Mouse (Mus musculus) cerebellum, adult (tissue): Measurements from ENCODE around the gene Cisd1.

ENCODE experiments used
- ATAC-seq: cut with Nextera tagmentation; 2 replicates; pipeline ENCODE4 v1.9.2; 2017; ENCODE audit warnings: mild to moderate bottlenecking, moderate library complexity, mixed read lengths; ENCODE audit not compliant: insufficient number of reproducible peaks, low FRiP score, low TSS enrichment

Gene Cisd1

DNA sequence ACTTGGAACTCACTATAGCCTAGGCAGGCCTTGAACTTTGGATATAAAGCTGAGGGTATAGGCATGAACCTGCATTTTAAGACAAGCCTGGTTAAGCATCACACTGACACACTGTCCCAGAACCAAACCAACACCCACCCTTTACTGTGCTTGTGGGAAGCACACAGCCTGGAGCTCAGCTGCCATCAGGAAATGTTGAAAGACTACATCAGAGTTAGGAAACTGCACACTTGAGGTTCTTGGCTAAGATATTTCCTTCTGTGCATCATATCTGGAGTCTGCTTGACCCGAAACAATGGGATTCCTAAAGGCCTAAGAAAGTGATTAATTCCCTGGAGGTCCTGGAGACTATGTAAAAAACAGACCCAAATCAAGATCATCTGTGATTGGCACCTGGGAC lies 4.5 kb upstream of the Cisd1 start:
- ATAC-seq = no peak

DNA sequence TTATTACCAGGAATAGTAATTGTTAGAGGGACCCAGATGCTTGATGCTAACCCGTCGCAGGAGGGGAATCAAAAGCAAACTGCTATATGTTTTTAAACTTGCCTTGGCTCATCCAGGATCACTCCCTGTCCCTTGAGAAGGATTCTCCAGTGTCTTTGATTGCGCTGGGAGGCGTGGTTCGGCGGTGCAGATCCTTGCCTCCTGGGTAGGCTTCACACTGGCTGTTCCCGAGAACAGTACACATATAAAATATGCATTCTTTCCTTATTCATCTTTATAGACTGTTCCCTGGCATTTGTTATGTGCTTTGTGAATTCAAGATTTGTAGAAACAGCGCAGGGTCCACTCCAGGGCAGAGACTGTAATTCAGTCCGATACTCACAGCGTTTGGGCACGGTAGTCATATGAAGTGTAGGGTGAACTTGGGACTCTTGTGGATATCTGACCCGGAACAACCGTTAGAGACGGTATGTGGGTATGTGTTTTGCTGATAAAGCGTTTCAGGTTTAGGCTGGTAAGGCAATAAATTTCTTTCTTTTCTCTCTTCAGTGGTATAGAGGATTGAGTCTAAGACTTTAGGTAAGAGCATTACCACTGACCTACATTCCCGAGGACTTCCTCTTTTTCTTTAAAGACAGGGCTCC lies 4.0 kb upstream of the Cisd1 start:
- no peak for ATAC-seq

DNA sequence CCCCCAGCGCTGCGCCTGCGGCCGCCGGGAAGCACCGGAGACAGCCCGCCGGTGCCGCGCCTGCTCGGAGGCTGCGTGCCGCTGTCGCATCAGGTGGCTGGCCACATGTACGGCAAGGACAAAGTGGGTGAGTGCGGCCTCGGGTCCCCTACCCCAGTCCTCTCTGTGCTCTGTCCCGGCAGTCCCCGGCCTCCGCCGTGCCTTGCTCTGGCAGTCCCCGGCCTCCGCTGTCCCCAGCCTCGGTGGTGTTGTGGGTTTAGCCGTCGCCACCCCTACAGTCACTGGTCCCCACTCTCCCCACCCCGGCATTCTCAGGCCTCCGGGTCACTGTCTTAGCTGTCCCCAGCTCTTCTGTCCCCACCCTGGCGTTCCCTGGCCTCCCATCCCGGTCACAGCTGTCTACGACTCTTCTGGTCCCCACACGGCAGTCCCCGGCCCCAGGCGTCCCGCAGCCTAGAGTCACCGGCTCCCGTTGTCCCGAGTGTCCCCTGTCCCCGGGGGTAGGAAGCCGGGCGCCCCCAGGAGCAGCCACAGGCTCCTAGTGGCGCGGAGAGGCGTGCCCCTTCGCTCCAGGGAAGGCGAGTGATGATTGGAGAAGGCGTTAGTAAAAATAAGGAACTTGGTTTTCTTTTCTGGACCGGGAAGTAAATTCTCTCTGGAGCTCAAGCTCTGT lies 3.3 kb upstream of the Cisd1 start:
- ATAC-seq = peak; percentile 2; the same call in 1 of the 2 replicates

DNA sequence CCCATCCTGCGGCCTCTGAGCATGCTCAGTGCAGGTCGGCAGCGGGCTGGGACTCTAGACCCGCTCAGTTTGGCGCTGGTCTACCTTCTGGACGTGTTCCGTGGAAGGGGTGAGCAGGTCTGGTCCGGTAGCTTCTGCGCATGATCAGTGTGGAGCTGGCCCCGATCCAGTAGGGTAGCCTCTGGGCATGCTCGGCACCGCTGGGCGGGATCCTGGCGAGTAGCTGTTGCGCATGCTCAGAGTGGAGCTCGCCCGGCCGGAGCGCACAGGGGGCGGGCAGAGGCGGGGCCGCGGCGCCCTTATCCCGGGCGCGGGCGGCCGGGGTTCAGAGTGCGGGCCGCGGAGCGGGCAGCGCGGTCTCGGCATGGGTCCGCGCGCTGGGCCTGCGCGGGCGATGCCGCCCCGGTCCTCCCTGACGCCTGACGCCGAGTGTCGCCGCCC lies 2.8 kb upstream of the Cisd1 start, which contains the start of gene Ipmk:
Gene Ipmk, plus strand, starts transcription at position 255 of the 441 bp plus-strand sequence.
- peak; percentile 80 for ATAC-seq

DNA sequence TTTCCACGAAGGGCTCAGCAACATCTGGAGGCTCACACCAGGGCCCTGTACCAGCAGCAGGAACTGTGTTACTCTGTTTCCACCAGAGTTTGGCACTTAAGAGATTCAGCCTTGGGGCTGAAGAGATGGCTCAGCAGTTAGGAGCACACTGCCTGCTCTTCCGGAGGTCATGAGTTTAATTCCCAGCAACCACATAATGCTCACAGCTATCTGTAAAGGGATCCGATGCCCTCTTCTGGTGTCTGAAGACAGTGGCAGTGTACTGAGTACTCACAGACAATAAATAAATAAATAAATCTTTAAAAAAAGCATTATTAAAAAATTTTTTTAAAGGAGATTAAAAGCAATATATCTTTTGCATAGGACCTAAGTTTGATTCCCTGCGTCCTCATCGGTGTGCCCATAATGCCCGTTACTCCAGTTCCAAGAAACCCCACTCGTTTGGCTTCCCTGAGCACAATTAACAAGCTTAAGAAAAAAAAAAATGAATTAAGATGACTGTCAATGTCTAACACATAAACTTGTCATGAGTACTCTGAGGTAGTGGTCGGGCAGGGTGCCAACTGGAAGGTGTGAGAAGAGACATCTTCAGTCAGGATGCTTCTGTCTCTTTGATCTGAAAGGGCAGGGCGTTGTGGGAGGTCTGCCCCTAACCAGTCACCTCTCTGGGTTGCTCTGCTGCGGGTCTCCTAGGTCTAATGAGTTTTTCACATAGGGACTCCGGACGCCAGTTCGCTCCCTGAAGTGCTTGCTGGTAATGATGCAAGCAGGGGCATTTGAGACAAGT lies 2.2 kb upstream of the Cisd1 start:
- ATAC-seq = no peak

DNA sequence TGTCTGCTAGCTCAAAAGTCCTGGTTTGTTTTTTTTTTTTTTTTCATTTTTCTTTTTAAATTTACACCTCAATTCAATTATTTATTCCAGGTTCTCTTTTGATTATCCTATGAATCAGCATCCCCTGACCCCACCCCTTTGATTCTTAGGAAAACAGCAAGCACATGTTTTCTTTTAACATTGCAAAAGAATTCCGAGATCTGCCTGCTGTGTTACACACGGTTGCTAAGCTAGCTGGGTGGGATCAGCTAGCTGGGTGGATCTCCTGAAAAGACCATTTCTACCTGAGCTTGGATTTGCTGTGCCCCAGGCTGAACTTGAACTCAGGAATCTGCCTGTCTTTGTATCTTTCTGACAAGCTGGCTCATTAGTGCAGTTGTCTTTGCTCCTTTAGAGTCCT lies 1.4 kb upstream of the Cisd1 start:
- ATAC-seq = no peak

DNA sequence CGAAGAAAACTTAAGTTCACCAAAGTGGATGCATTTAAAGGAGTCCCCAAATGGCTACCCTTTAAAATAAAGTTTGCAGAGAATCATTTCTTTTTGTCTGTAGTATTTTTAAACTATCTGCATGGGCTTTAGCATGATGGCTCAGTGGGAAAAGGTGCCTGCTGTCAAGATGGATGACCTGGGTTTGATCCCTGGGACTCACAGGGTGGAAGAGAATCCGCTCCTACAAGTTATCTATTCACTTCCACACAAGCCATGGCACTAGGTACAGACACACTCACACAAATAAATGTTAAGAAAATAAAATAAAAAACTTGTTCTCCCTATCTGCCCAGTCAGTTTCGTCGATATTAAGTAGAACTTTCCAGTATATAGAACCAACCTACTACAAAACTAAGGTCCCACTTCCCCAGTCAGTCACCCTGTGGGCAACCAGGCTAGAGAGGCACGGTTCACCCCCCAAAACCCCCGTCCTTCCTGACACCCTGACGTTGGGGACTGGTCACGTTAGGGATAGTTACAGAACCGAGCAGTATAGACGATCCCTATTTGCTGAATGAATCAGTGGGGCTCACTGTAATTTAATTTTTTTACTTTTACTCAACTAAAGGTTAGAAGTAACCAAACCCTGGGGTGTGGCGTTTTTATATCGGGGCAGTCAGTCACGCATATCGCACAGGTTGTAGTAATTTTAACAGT lies 1.0 kb downstream of the Cisd1 start:
- no peak for ATAC-seq

DNA sequence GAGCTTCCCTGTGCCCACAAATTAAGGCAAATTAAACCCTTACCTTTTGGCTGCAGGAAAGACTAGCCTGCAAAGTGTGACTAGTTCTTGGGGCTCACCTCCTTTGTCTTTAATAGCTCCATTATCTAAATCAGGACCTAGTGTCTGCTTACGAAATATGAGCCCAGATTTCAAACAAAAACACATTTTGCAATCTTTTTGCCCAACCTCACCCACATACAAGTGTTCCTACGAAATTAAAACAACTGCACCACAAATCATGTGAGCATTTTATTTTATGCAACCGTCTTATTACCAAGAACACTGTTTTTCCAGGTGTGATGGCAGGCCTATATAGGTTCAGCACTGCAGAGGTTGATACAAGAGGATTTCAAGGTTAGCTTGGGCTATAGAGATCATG lies 1.6 kb downstream of the Cisd1 start:
- no peak for ATAC-seq

DNA sequence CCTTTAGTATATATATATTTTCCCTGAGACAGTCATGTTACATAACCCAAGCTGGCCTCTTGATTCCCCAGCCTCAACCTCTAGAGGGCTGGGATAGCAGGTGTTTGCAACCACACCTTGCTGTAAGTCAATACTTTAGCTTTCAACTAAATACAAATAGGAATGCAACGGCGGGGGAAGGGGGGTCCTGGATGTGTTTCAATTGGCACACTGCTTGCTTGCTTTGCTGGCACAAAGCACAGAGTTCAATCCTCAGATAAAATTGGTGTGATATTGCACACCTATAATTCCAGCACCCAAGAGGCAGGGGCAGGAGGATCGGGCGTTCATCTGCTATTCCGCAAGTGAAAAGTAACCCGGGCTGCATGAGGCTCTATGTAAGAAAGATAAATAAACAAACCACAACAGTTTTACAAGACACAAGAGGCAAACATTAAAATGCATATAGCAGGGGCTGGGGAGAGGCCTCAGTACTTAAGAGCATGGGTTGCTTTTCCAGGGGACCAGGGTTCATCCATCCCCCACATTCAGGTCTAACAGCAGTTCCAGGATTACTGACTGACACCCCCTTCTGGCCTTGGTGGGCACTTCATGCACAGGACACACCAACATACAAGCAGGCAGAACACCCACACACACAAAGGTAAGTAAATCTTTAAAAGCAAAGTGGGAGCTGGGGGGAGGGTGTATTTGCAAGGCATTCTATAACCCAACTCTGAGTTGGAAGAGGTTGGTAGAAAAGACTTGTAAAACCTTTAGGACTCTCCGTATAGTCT lies 2.5 kb downstream of the Cisd1 start:
- ATAC-seq = no peak

DNA sequence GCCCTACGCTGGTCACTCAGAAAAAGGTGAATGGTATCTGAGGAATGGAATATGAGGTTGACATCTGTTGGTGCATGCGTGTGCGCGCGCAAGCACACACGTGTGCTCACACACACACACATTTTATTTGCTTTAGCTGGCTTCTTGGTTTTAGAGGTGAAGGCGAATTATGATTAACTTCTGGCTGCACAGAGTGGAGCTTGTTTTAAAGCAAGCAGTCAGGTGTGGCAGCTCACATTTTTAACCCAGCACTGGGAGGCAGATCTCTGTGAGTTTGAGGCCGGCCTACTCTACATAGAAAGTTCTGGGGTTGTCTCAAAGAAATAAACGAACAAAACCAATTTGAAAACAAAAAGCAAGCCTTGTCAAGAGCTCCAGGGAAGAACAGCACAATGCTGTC lies 3.5 kb downstream of the Cisd1 start:
- no peak for ATAC-seq

DNA sequence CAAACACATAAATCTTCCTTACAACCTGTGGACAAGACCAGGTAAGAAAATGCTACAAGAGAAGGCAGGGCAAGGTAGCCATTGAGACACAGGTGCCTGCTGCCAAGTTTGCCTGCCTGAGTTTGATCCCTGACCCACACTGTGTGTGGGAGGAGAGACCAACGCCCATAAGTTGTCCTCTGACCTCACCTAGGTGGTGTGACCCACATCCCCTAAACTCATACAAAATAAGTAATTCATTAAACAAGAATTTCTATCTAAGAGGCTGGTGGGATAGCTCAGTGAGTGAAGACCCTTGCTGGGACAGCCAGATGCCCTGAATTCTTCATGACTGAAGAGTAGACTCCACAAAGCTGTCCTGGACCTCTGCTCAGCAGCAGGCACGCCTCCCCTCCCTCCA lies 4.6 kb downstream of the Cisd1 start:
- ATAC-seq = no peak

DNA sequence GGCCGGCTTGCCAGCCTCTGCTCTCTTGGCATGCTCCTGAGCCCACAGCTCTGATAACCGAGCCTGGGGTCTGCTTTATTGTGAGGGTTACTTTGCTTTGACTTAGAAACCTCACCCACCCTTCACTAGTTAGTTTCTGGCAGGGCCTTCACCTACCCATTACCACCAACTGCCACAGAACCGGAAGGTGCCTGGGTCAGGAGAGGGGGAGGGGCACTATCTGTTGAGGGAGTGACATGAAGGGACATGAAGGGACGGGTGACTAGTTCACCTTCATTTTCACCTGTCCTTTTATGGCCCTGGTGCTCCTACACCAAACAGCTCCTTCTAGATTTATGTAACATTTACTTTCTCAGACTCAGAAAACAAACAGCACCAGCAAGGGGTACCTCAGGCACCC lies 5.3 kb downstream of the Cisd1 start:
- ATAC-seq = no peak

DNA sequence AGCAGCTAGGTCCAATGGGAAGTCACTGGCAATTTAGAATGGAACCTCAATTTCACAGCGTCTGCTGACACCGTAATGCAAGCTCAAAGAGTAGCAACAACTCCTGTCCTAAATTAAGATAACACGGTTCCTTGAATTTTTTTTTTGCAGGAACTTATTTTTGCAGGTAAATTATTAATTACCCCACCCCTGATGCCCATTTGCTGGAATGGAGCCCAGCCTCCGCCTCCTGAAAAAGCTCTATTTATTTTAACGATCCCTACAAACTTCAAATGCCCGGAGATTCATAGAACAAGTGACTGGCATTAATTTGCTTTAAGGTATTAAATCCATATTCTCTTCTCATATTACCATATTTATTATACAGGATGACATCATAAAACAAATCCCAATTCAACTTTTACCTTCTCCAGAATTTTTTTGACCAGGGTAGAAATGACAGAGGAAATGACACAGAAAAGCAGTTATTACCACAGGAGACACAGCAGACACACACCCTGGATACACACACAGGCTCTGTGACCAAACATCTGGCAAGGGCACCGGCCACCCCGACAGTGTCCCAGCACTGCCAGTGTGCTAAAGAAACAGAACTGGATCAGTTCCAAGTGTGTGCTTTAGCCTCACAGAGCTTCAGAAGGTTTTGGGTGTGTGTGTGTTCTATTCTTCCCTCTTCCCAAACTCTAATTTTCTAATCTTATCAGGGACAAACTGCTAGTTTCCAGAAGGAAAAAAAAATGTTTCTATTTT lies 6.4 kb downstream of the Cisd1 start:
- ATAC-seq = no peak

DNA sequence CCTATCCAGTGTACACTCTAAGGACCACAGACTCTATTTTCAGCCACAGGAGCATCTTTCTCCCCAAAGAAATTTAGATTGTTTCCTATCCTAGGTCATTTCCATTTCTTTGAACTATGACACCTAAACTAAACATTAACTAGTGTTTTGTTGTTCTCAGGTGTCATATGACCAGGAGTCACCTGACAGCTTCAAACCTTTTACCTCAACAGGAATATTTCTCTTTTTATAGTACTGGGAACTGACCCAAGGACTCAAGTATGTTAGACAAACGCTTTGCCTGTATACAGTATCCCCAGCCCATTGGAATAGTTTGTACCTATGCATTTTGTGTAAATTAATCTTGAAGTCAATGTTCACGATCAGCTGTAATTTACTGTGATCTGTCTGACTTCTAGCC lies 7.0 kb downstream of the Cisd1 start:
- no peak for ATAC-seq

DNA sequence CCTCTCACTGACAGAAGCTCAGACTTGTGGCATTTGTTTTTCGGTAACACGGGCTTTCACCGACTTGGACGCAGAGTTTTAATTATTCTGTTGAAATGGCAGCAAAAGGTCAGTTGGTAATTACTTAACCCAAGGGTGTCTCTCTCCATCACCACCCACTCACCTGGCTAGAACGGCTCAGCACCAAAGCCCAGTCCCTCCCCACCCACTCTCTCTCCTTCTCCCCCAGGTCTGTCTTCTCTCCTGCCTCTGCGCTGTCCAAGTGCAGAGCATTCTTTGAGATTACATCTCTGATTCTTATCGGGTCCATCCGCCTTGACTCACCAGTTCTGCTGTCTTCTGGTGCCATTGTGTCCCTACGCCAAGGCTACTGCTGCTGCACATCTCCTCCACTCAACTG lies 11.9 kb downstream of the Cisd1 start:
- ATAC-seq = no peak

DNA sequence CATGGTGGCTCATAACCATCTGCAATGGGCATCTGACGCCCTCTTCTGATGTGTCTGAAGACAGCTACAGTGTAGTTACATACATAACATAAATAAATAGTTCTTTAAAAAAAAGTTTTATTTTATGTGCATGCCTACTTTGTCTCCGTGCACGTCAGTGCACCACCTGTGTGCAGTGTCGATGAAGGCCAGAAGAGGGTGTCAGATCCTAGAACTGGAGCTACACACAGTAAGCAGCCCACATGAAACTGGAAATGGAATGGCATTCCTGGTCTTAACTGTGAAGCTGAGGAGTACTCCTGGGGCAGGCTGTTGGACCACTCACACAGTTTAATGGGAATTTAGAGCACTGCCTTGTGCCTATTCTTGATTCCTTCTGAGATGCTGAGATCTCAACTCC lies 12.4 kb downstream of the Cisd1 start:
- ATAC-seq = no peak

DNA sequence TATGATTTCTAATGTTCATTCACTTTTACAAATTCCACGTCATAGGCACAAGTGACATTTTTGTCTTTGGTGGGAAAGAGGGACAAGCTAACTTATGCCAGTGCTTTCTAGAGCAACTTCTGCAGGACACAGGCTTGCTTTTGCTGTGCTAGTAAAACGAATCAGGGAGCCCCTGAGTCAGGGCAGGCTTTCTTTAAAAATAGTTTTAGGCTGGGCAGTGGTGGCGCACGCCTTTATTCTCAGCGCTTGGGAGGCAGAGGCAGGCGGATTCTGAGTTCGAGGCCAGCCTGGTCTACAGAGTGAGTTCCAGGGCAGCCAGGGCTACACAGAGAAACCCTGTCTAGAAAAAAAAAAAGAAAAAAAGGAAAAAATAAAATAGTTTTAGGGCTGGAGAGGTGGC lies 12.8 kb downstream of the Cisd1 start:
- no peak for ATAC-seq

DNA sequence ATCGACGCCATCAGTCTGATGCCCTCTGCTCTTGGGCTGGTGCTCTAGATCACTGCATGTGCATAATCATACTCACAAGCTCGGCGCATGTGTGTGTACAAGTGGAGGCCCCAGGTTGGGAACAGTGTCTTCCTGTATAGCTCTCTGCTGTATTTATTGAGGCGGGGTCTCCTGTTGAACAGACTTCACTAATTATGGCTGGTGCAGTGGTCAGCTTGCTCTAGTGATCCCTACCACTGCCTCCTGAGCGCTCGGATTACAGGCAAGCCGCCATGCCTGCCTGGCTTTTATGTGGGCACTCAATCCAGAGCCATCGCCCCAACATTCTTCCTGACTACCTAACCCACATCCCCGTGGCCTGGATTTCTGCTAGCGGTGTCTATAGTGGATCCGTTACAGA lies 14.7 kb downstream of the Cisd1 start:
- no peak for ATAC-seq

DNA sequence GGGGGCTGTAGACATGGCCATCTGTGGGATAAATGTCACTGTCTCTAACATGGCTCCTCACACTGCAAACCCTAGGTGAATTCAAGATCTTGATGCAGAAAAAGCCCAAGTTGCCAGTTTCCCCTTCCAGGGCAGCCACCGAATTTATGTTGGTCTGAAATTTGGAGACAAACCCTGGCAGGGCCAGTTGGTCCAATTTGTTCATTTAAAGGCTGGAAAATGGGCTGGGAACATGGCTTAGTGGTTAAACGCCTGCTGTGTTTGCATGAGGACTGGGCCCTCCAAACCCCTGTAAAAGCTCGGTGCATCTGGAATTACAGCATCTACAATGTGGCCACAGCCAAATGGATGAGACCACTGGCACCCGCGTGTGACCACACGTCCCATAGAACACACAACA lies 15.5 kb downstream of the Cisd1 start:
- ATAC-seq = no peak
